Mouse (Mus musculus): ENCODE measurements at regions not wholly inside any gene's neighbourhood (a gene's known extent, or its start where the extent isn't known, plus 50 kb on each side); places are given as distances from the start of the nearest gene placed in this dataset.

- DNase-seq = no peak
Measured at GRCm38 (mm10) chr2:117925412-117925811, 186.3 kb upstream of the Thbs1 start.

DNA sequence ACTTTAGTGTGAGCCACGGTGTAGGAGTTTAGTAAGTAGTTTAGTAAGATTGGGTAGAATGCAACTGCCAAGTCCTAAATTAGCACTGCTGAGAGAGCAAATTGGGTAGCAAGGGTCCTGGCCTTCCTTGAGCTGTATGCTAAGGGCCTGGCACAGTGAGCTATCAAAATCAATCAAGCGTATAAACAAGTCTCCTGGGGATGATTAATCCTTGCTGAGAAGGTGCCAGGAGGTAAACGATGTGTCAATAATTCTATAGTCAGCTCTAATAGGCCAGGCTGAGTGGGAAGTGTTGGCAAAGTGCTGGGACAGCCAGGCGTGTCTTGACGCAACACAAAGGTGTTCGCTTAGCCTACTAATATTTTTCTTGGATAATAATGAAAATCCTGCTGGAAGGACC is 183.6 kb upstream of the Thbs1 start:
- no peak for DNase-seq

DNA sequence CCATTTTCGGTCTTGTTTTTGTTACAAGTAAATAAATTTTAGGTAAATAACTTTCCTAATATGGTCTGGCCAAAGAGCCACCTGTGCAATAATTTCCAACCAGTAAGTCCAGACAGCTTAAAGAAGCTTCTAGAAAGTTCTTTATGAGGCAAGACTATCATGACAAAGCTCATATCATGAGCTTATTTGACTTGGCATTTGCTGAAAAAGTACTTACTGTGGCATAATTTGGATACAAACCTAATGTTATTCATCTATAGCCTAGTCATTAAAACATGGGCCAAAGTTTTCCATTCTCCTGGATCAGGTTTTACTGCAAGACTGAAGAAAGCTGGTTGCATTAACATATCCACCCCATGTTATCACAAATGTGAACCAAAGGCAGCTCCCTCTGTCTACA is 182.1 kb upstream of the Thbs1 start:
- no peak for DNase-seq

GRCm38 (mm10) chr2:117930895-117931537 is 180.7 kb upstream of the Thbs1 start:
- no peak for DNase-seq

DNA sequence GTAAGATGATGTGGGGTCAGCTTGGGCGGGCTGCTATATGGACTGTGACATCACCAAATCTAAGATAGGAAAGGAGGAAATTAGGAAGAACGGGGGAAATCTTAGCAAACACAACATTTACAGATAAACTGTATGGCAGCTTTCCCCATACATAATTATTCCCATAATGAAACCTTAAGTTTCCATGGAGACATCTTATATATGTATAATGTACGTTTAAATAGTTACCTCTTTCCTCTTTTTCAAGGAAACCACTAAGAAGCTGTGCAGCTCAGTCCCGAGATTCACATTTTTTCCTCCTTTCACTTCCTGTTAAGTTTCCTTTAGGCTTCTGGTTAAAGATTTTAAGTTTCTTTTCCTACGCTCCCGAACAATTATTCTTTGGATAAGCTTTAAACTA is 175.1 kb upstream of the Thbs1 start:
- no peak for DNase-seq

DNA sequence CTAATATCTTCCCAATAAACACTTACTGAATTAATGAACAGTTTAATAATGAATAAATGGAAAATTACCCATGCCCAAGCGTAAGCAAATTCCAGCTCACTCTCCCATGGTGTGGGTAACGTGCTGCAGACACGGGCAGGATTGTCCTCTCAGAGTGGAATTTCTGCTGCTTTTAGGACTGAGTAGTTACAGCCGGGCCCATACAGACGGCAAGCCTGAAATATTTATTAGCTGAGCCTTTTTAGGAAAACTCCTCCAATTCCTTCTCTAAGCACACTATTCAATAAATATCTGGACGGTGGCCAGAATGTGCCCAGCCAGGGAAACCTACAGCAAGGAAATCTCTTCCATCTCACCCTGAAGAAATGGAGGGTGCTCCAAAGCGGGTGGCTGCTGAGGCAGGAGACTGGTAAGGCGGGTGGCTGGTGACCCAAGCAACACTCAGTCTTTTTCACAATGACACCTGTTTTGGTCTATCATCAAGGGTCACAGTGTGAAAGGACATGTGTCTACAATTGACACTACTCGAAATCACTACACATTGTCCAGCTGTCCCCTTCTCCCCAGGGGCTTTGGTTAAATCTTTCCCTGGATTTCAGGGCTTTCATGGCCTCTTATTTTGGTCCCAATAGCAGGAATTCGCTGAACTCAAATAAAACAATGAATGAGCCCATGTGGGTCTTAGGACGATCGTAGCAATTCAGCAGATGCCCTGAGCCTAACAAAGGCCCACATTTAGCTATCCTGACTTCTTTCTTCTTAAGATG is 173.2 kb upstream of the Thbs1 start:
- DNase-seq = no peak

GRCm38 (mm10) chr2:117941517-117942096 is 170.1 kb upstream of the Thbs1 start:
- no peak for DNase-seq

GRCm38 (mm10) chr2:117943666-117944065 is 168.0 kb upstream of the Thbs1 start:
- no peak for DNase-seq

GRCm38 (mm10) chr2:117944325-117944724 is 167.4 kb upstream of the Thbs1 start:
- no peak for DNase-seq

- DNase-seq = no peak
Measured at GRCm38 (mm10) chr2:117944942-117945341, 166.7 kb upstream of the Thbs1 start.

GRCm38 (mm10) chr2:117950431-117951336 is 161.0 kb upstream of the Thbs1 start:
- no peak for DNase-seq

GRCm38 (mm10) chr2:117951337-117951718 is 160.3 kb upstream of the Thbs1 start:
- no peak for DNase-seq

DNA sequence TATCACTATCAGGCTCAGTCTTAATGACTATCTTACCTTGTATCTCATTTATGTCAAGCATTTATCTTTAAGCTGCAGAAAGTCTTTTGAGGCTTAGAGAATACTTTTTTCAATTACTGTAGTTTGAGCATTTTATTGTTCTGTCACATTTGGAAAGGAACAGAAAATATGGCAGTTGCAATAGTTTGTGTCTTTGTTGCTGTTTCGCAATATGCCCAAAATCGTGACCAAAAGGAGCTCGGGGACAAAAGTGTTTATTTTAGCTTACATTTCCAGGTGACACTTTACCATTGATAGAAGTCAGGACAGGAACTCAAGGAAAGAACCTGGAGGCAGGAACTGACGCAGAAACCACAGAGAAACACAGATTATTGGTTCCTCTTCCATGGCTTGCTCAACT is 152.9 kb upstream of the Thbs1 start:
- DNase-seq = no peak

GRCm38 (mm10) chr2:117959440-117959839 is 152.2 kb upstream of the Thbs1 start:
- no peak for DNase-seq

- no peak for DNase-seq
Measured at GRCm38 (mm10) chr2:117962531-117962930, 149.1 kb upstream of the Thbs1 start.

GRCm38 (mm10) chr2:117963526-117963925 is 148.2 kb upstream of the Thbs1 start:
- DNase-seq = no peak

GRCm38 (mm10) chr2:117965758-117966157 is 145.9 kb upstream of the Thbs1 start:
- no peak for DNase-seq

DNA sequence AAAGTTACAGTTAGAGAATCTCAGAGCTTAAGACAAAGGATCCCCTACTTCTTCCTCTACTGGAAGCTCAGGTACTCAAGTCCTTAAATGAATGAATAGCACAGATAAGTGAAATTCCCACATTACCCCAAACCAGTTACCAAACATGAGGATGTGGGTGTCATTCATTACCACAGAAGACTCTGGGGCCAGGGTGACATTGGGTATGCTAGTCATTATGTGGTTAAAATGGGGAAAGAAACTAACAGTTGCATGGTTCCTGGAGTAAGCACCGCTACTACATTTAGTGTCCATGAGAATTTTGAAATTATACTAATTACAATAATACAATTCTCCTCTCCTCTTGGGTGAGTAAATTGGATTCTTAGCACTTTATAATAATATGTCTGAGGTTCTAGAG is 142.9 kb upstream of the Thbs1 start:
- no peak for DNase-seq

- DNase-seq = no peak
Measured at GRCm38 (mm10) chr2:117970631-117971030, 141.0 kb upstream of the Thbs1 start.

DNA sequence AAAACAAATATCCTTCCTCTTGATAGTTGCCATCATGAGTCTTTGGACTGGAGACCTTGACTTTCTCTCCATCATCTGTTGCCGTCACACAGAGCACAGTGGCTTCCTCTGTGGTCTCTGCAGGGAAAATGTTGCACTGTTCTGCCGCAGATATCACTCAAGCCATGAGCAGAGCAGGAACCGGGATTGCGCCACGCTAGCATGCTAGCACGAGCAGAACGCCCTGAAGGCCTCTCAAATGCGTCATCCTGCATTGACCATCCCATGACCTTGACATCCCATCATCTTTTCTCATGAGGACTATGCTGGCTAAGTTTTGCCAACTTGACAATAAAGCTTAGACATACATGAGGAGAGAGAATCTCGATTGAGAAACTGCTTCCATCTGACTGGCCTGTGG is 134.6 kb upstream of the Thbs1 start:
- no peak for DNase-seq

GRCm38 (mm10) chr2:117980856-117981255 is 130.8 kb upstream of the Thbs1 start:
- DNase-seq = no peak

DNA sequence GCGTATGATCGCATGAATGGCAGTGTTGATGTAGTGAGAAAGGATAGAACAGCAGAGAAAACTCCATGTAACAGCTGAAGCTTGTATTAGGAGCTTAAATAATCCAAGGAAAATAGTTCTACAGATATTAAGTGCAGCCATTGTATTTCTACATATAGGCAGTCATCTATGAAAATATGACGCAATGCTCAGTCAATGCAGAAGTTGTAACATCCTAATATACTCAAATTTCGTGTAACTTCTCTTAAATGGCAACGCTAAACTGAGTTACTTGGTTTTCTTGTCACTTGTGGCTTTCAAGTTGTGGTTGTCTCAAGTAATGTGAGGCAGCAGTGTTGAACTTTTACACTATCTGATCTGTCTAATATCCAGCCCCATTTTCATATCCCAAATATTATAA is 127.1 kb upstream of the Thbs1 start:
- DNase-seq = no peak
